Mouse (Mus musculus) spleen, adult 2 months (tissue): Measurements from ENCODE around the gene Ninj1. TPM values are rescaled to one million over a fixed set of nuclear protein-coding genes. Genes with fewer than 3 reads are reported as not detected.

Experiments
- DNase-seq, 2 experiments: peaks; one replicate each; pipeline versions ENCODE4 v3.0.0 to v3.0.0-alpha.2; 2012 to 2021; ENCODE audit warnings: low spot score in 2 of 2, low read depth in 1 of 2
- H3K27ac ChIP-seq: fragments of 200-500 bp; 2 replicates; pipeline ENCODE4 v1.5.1; 2012; ENCODE audit warnings: low read length, inconsistent platforms; ENCODE audit not compliant: insufficient read depth
- H3K27me3 ChIP-seq: fragments of 200-500 bp; 2 replicates; pipeline ENCODE4 v1.6.1; 2012; ENCODE audit warnings: mild to moderate bottlenecking, moderate library complexity, low read length, inconsistent platforms; ENCODE audit not compliant: control insufficient read depth, insufficient read depth
- H3K36me3 ChIP-seq: fragments of 200-500 bp; 2 replicates; pipeline ENCODE4 v1.6.1; 2012; ENCODE audit warnings: mild to moderate bottlenecking, low read length, inconsistent platforms; ENCODE audit not compliant: control insufficient read depth, insufficient read depth
- H3K4me1 ChIP-seq: fragments of 200-500 bp; 2 replicates; pipeline ENCODE4 v1.6.1; 2011; ENCODE audit warnings: inconsistent platforms; ENCODE audit not compliant: control insufficient read depth, insufficient read depth, insufficient read length
- H3K4me3 ChIP-seq: fragments of 200-500 bp; 2 replicates; pipeline ENCODE4 v1.5.1; 2011; ENCODE audit warnings: mild to moderate bottlenecking, inconsistent platforms; ENCODE audit not compliant: insufficient read depth, insufficient read length; ENCODE audit errors: extremely low read depth
- CTCF ChIP-seq: fragments of 200-500 bp; IDR thresholded peaks from 2 replicates; pipeline ENCODE4 v1.5.1; 2011; ENCODE audit warnings: mild to moderate bottlenecking, inconsistent platforms; ENCODE audit not compliant: insufficient read depth, insufficient read length, insufficient replicate concordance; ENCODE audit errors: extremely low read depth
- POLR2A ChIP-seq: fragments of 200-500 bp; IDR thresholded peaks from 2 replicates; pipeline ENCODE4 v1.6.1; 2011; ENCODE audit warnings: low read depth, low read length, inconsistent platforms
- WGBS: fragments of 180-500 bp; shearing (Covaris S2); methylation state at CpG from one replicate; pipeline ENCODE4 v1.1.7; 2018; 5-methylcytosine and 5-hydroxymethylcytosine counted together
- polyA plus RNA-seq: library from polyadenylated mRNA; depleted of rRNA; stranded (reverse); fragments of >200 nt; gene quantifications from 2 replicates; pipeline ENCODE4 v1.2.3, GENCODE M21; 2012

Ninj1 gene
- polyA plus RNA-seq, 1 experiment, result 343 TPM

- H3K4me3 ChIP-seq, result no peak overlapping the region
- no peak for DNase-seq
- TF ChIP-seq CTCF (no peak), POLR2A (no peak)
- H3K27me3 ChIP-seq, result no peaks in the 10 kb centered on the region
- peak overlapping the region; percentile 98 for H3K27ac ChIP-seq
- no peaks in the 10 kb centered on the region; the same call in 1 of the 2 replicates for H3K36me3 ChIP-seq
- H3K4me1 ChIP-seq, result peaks cover 16% of the 10 kb centered on the region; the same call in 1 of the 2 replicates
- 81% methylated on average over 10 of the region's 10 CpGs for WGBS
These were observed 37.0 kb downstream of the Ninj1 start for GRCm38 (mm10) chr13:49224314-49224713.

- Histone ChIP-seq H3K4me1 (peaks cover 16% of the 10 kb centered on the region; the same call in 1 of the 2 replicates), H3K27me3 (no peaks in the 10 kb centered on the region), H3K27ac (peak overlapping the region; percentile 98), H3K4me3 (no peak overlapping the region), H3K36me3 (no peaks in the 10 kb centered on the region; the same call in 1 of the 2 replicates)
- peak in 1 of 2 experiments; percentile 33 for DNase-seq
- WGBS, result 56% methylated on average over 6 of the region's 6 CpGs
- no peak for TF ChIP-seq POLR2A
- TF ChIP-seq CTCF, result no peak
These were observed 37.4 kb downstream of the Ninj1 start for GRCm38 (mm10) chr13:49224729-49225128.

GRCm38 (mm10) chr13:49225159-49225558 is 37.9 kb downstream of the Ninj1 start:
- H3K27me3 ChIP-seq, result no peaks in the 10 kb centered on the region
- H3K36me3 ChIP-seq, result no peaks in the 10 kb centered on the region; the same call in 1 of the 2 replicates
- peak overlapping the region; percentile 98 for H3K27ac ChIP-seq
- no peak overlapping the region for H3K4me3 ChIP-seq
- peaks cover 16% of the 10 kb centered on the region; the same call in 1 of the 2 replicates for H3K4me1 ChIP-seq
- DNase-seq, result peak in 1 of 2 experiments; percentile 82
- TF ChIP-seq POLR2A (no peak), CTCF (no peak)
- 35% methylated on average over 3 of the region's 3 CpGs for WGBS

- no peaks in the 10 kb centered on the region; the same call in 1 of the 2 replicates for H3K36me3 ChIP-seq
These were observed 38.3 kb downstream of the Ninj1 start for GRCm38 (mm10) chr13:49225633-49226032.

DNA sequence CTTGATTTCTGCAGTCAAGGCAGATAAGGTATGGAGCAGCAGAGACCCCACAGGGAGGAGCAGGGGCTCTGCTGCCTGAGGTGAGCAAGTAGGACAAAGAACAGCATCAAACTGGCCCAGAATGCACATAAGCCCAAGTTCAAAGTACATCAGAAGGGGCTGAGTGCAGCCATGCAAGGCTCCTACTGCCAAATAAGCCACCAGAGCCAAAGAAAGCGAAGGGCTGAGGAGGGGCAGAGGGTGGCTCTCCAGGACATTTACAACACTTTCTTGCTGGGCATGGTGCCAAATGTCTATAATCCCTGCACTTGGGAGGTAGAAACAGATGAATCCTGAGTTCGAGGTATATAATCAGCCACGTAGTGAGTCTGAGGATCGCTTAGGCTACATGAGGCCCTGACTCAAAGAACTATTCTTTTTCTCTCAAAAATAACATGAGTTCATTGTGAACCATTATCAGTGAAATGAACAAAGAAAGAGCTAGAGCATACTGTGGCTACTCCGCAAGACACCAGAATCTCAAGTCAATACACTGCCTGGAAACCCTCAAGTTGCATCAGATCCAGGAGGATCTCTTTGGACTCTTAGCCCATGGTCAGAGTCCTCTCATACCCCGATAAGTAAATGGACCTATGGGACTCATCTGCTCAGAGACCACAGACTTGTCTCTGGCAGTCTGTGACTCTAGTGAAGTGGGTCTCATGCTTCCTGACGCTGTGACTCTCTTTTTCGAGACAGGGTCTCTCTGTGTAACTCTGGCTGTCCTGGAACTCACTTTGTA is 46.7 kb downstream of the Ninj1 start:
- Histone ChIP-seq H3K4me1 (no peaks in the 10 kb centered on the region), H3K4me3 (no peak overlapping the region), H3K27me3 (no peaks in the 10 kb centered on the region), H3K27ac (no peak overlapping the region), H3K36me3 (peaks cover 37% of the 10 kb centered on the region)
- TF ChIP-seq CTCF (no peak), POLR2A (no peak)
- DNase-seq, result no peak
- WGBS, result 95% methylated on average over 8 of the region's 8 CpGs

More at GRCm38 (mm10) chr13:49225633-49226032, 38.3 kb downstream of the Ninj1 start:
- TF ChIP-seq CTCF (no peak), POLR2A (no peak)
- no peak for DNase-seq
- Histone ChIP-seq H3K4me3 (no peak overlapping the region), H3K27me3 (no peaks in the 10 kb centered on the region), H3K27ac (peak overlapping the region; percentile 76), H3K4me1 (peaks cover 16% of the 10 kb centered on the region; the same call in 1 of the 2 replicates)
- 58% methylated on average over 4 of the region's 4 CpGs for WGBS

DNA sequence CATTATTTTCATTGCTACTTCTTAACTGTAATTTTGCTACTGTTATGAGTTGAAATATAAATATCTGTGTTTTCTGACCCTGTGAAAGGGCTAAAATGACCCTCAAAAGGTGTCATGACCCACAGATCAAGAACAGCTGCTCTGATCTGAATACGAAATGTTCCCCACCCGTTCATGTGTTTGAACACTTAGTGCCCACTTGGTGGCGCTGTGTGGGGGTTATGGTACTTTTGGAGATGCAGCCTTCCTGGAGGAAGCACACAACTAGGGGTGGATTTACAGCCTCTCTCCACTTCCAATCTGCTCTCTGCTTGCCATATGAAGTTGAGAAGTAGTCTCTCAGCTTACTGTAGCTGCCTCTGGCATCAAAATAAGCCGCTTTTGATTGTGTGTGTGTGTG is 47.4 kb downstream of the Ninj1 start:
- TF ChIP-seq CTCF (peak; percentile 16; the same call in 1 of the 2 replicates), POLR2A (no peak)
- H3K36me3 ChIP-seq, result peaks cover 37% of the 10 kb centered on the region
- H3K27ac ChIP-seq, result no peak overlapping the region
- no peak overlapping the region for H3K4me3 ChIP-seq
- no peaks in the 10 kb centered on the region for H3K4me1 ChIP-seq
- DNase-seq, result no peak
- 91% methylated on average over 4 of the region's 4 CpGs for WGBS
- H3K27me3 ChIP-seq, result no peaks in the 10 kb centered on the region

- Histone ChIP-seq H3K4me1 (peaks cover 22% of the 10 kb centered on the region), H3K36me3 (peaks cover 26% of the 10 kb centered on the region), H3K27me3 (no peaks in the 10 kb centered on the region), H3K4me3 (no peak overlapping the region), H3K27ac (no peak overlapping the region)
- TF ChIP-seq CTCF (no peak), POLR2A (no peak)
- 80% methylated on average over 8 of the region's 8 CpGs for WGBS
- no peak for DNase-seq
These were observed 50.3 kb downstream of the Ninj1 start for GRCm38 (mm10) chr13:49237617-49238016.
